Mouse (Mus musculus) inflammation-experienced regulatory T-cells, adult 16 weeks (primary cell): Measurements from ENCODE around the gene Spaca1. TPM values are rescaled to one million over a fixed set of nuclear protein-coding genes. Genes with fewer than 3 reads are reported as not detected.

Experiments
- polyA plus RNA-seq: library from polyadenylated mRNA; unstranded; fragments of 100-300 nt; shearing (Covaris generic); gene quantifications from one replicate; pipeline ENCODE4 v1.2.1, GENCODE M21; 2017

The Spaca1 gene
- 6.1 TPM for polyA plus RNA-seq

DNA sequence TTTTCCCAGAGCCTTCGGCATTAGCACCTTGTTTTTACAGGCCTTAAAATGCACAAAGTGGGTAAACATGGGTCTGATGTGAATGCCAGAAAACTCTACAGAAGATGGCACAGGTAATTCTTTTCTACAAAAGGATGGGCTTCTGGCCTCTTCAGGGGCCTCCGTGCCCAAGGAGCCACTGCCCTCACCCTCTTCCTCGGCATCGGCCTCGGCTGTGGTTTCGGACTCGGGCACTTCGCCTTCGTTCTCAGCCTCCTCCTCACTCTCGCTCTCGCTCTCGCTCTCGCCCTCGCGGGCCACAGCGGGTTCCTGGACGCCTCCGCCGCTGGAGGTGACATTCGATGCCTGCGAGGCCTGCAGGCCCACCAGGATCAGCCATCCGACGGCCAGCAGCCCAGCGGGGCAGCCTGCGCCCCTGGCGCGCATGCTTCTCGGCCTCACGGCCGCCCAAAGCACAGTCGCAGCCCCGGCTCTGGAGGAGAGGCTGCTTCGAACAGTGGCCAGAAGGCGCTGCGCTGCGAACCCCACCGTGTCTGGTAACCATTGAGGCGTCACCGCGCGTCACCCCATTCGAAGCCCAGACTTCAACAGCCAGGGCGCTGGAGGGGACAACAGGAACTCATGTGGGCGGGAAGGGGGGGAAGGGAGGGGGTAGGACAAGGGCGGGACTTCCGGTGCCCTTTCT is at the start of gene Spaca1:
Gene Spaca1 (minus strand): TSS at position 621 of the 685 bp plus-strand sequence.

Other genes with a start within 250 kb of the Spaca1 start
- gene Cnr1, start 125.6 kb downstream of the Spaca1 start, polyA plus RNA-seq, result not detected